Mouse (Mus musculus): ENCODE measurements around the gene Lamc1. TPM values are rescaled to one million over a fixed set of nuclear protein-coding genes. Genes with fewer than 3 reads are reported as not detected.
A peak's percentile ranks its signal among the peaks of the same experiment; 100 is the strongest.

Lamc1 gene
- polyA plus RNA-seq, 1 experiment from 2014 or later: 73.8 TPM

- WGBS: 64% methylated on average over 4 of the region's 4 CpGs
- H3K9ac ChIP-seq (ENCODE audit: low read length): peak overlapping the region; percentile 21; the same call in 1 of the 2 replicates
- no peak overlapping the region for H3K4me2 ChIP-seq (ENCODE audit: low read depth, low read length)
- no peak for ATAC-seq (replicated peaks; ENCODE audit: extremely low read depth, insufficient read depth, low FRiP score)
- peaks cover 58% of the 10 kb centered on the region for H3K4me1 ChIP-seq (ENCODE audit: control insufficient read depth, insufficient read depth, low read length)
- no peaks in the 10 kb centered on the region for H3K27me3 ChIP-seq (ENCODE audit: control insufficient read depth, insufficient read depth, low read length)
- H3K27ac ChIP-seq (ENCODE audit: low read length): peak overlapping the region; percentile 85
- no peak overlapping the region for H3K4me3 ChIP-seq (ENCODE audit: low read length)
- no peaks in the 10 kb centered on the region for H3K9me3 ChIP-seq (replicated peaks; ENCODE audit: control insufficient read depth, low read length)
- no peaks in the 10 kb centered on the region for H3K36me3 ChIP-seq (ENCODE audit: control insufficient read depth, insufficient read depth)
Measured at GRCm38 (mm10) chr1:153281483-153281882, 51.1 kb downstream of the Lamc1 start.

- Histone ChIP-seq H3K9ac (ENCODE audit: low read length) (peak overlapping the region; percentile 53; the same call in 1 of the 2 replicates), H3K9me3 (replicated peaks; ENCODE audit: control insufficient read depth, low read length) (no peaks in the 10 kb centered on the region), H3K4me1 (ENCODE audit: control insufficient read depth, insufficient read depth, low read length) (peaks cover 55% of the 10 kb centered on the region), H3K4me3 (ENCODE audit: low read length) (peak overlapping the region; percentile 35), H3K4me2 (ENCODE audit: low read depth, low read length) (peak overlapping the region; percentile 64), H3K27me3 (ENCODE audit: control insufficient read depth, insufficient read depth, low read length) (no peaks in the 10 kb centered on the region), H3K27ac (ENCODE audit: low read length) (peak overlapping the region; percentile 96), H3K36me3 (ENCODE audit: control insufficient read depth, insufficient read depth) (no peaks in the 10 kb centered on the region)
- WGBS: 12% methylated on average over 5 of the region's 5 CpGs
- ATAC-seq (replicated peaks; ENCODE audit: extremely low read depth, insufficient read depth, low FRiP score): peak; percentile 84
Measured at GRCm38 (mm10) chr1:153280411-153280810, 52.2 kb downstream of the Lamc1 start.

GRCm38 (mm10) chr1:153278028-153278613 lies 54.5 kb downstream of the Lamc1 start:
- 36% methylated on average over 9 of the region's 9 CpGs for WGBS
- no peak; the same call in 1 of the 2 replicates for ATAC-seq (replicated peaks; ENCODE audit: extremely low read depth, insufficient read depth, low FRiP score)

GRCm38 (mm10) chr1:153275466-153275865 lies 57.1 kb downstream of the Lamc1 start:
- peaks cover 56% of the 10 kb centered on the region for H3K4me1 ChIP-seq (ENCODE audit: control insufficient read depth, insufficient read depth, low read length)
- no peak overlapping the region for H3K4me3 ChIP-seq (ENCODE audit: low read length)
- H3K9me3 ChIP-seq (replicated peaks; ENCODE audit: control insufficient read depth, low read length): no peaks in the 10 kb centered on the region
- WGBS: 66% methylated on average over 5 of the region's 5 CpGs
- H3K36me3 ChIP-seq (ENCODE audit: control insufficient read depth, insufficient read depth): no peaks in the 10 kb centered on the region
- no peak overlapping the region for H3K9ac ChIP-seq (ENCODE audit: low read length)
- H3K27me3 ChIP-seq (ENCODE audit: control insufficient read depth, insufficient read depth, low read length): no peaks in the 10 kb centered on the region
- H3K27ac ChIP-seq (ENCODE audit: low read length): peak overlapping the region; percentile 52
- no peak for ATAC-seq (replicated peaks; ENCODE audit: extremely low read depth, insufficient read depth, low FRiP score)
- no peak overlapping the region for H3K4me2 ChIP-seq (ENCODE audit: low read depth, low read length)

More at GRCm38 (mm10) chr1:153278028-153278613, 54.5 kb downstream of the Lamc1 start:
- Histone ChIP-seq H3K4me3 (ENCODE audit: low read length) (no peak overlapping the region), H3K4me1 (ENCODE audit: control insufficient read depth, insufficient read depth, low read length) (peaks cover 66% of the 10 kb centered on the region), H3K9me3 (replicated peaks; ENCODE audit: control insufficient read depth, low read length) (no peaks in the 10 kb centered on the region), H3K9ac (ENCODE audit: low read length) (no peak overlapping the region), H3K36me3 (ENCODE audit: control insufficient read depth, insufficient read depth) (no peaks in the 10 kb centered on the region), H3K27ac (ENCODE audit: low read length) (peak overlapping the region; percentile 34), H3K27me3 (ENCODE audit: control insufficient read depth, insufficient read depth, low read length) (no peaks in the 10 kb centered on the region), H3K4me2 (ENCODE audit: low read depth, low read length) (no peak overlapping the region)

GRCm38 (mm10) chr1:153274611-153275010 lies 58.0 kb downstream of the Lamc1 start:
- no peaks in the 10 kb centered on the region for H3K9me3 ChIP-seq (replicated peaks; ENCODE audit: control insufficient read depth, low read length)
- H3K27ac ChIP-seq (ENCODE audit: low read length): peak overlapping the region; percentile 53
- peak; percentile 63 for ATAC-seq (replicated peaks; ENCODE audit: extremely low read depth, insufficient read depth, low FRiP score)
- H3K4me1 ChIP-seq (ENCODE audit: control insufficient read depth, insufficient read depth, low read length): peaks cover 54% of the 10 kb centered on the region
- H3K27me3 ChIP-seq (ENCODE audit: control insufficient read depth, insufficient read depth, low read length): no peaks in the 10 kb centered on the region
- no peaks in the 10 kb centered on the region for H3K36me3 ChIP-seq (ENCODE audit: control insufficient read depth, insufficient read depth)
- H3K4me2 ChIP-seq (ENCODE audit: low read depth, low read length): peak overlapping the region; percentile 48
- WGBS: 11% methylated on average over 6 of the region's 6 CpGs
- no peak overlapping the region for H3K9ac ChIP-seq (ENCODE audit: low read length)
- H3K4me3 ChIP-seq (ENCODE audit: low read length): no peak overlapping the region; the same call in 1 of the 2 replicates

- Histone ChIP-seq H3K27ac (ENCODE audit: low read length) (peak overlapping the region; percentile 83), H3K4me2 (ENCODE audit: low read depth, low read length) (peak overlapping the region; percentile 13; the same call in 1 of the 2 replicates), H3K4me3 (ENCODE audit: low read length) (no peak overlapping the region), H3K27me3 (ENCODE audit: control insufficient read depth, insufficient read depth, low read length) (no peaks in the 10 kb centered on the region), H3K9me3 (replicated peaks; ENCODE audit: control insufficient read depth, low read length) (no peaks in the 10 kb centered on the region), H3K4me1 (ENCODE audit: control insufficient read depth, insufficient read depth, low read length) (peaks cover 54% of the 10 kb centered on the region), H3K36me3 (ENCODE audit: control insufficient read depth, insufficient read depth) (no peaks in the 10 kb centered on the region), H3K9ac (ENCODE audit: low read length) (no peak overlapping the region)
- WGBS: 44% methylated on average over 8 of the region's 8 CpGs
- ATAC-seq (replicated peaks; ENCODE audit: extremely low read depth, insufficient read depth, low FRiP score): no peak
Measured at GRCm38 (mm10) chr1:153273657-153274056, 58.9 kb downstream of the Lamc1 start.

GRCm38 (mm10) chr1:153270827-153271226 lies 61.8 kb downstream of the Lamc1 start:
- Histone ChIP-seq H3K4me3 (ENCODE audit: low read length) (no peak overlapping the region), H3K4me1 (ENCODE audit: control insufficient read depth, insufficient read depth, low read length) (peaks cover 74% of the 10 kb centered on the region), H3K27ac (ENCODE audit: low read length) (no peak overlapping the region), H3K27me3 (ENCODE audit: control insufficient read depth, insufficient read depth, low read length) (no peaks in the 10 kb centered on the region), H3K4me2 (ENCODE audit: low read depth, low read length) (no peak overlapping the region), H3K9ac (ENCODE audit: low read length) (no peak overlapping the region), H3K9me3 (replicated peaks; ENCODE audit: control insufficient read depth, low read length) (no peaks in the 10 kb centered on the region), H3K36me3 (ENCODE audit: control insufficient read depth, insufficient read depth) (no peaks in the 10 kb centered on the region)
- 91% methylated on average over 15 of the region's 15 CpGs for WGBS
- ATAC-seq (replicated peaks; ENCODE audit: extremely low read depth, insufficient read depth, low FRiP score): no peak

- H3K27me3 ChIP-seq (ENCODE audit: control insufficient read depth, insufficient read depth, low read length): no peaks in the 10 kb centered on the region
- 81% methylated on average over 6 of the region's 6 CpGs for WGBS
- 0 out of 2 replicates have a peak overlapping the region, but pooled peaks have one; percentile 14 for H3K27ac ChIP-seq (ENCODE audit: low read length)
- H3K4me2 ChIP-seq (ENCODE audit: low read depth, low read length): no peak overlapping the region
- no peaks in the 10 kb centered on the region for H3K36me3 ChIP-seq (ENCODE audit: control insufficient read depth, insufficient read depth)
- no peaks in the 10 kb centered on the region for H3K9me3 ChIP-seq (replicated peaks; ENCODE audit: control insufficient read depth, low read length)
- H3K4me1 ChIP-seq (ENCODE audit: control insufficient read depth, insufficient read depth, low read length): peaks cover 74% of the 10 kb centered on the region
- ATAC-seq (replicated peaks; ENCODE audit: extremely low read depth, insufficient read depth, low FRiP score): no peak
- H3K4me3 ChIP-seq (ENCODE audit: low read length): no peak overlapping the region
- H3K9ac ChIP-seq (ENCODE audit: low read length): no peak overlapping the region
Measured at GRCm38 (mm10) chr1:153269681-153270080, 62.9 kb downstream of the Lamc1 start.

GRCm38 (mm10) chr1:153268806-153269309 lies 63.7 kb downstream of the Lamc1 start:
- no peak overlapping the region for H3K9ac ChIP-seq (ENCODE audit: low read length)
- peak overlapping the region; percentile 75 for H3K27ac ChIP-seq (ENCODE audit: low read length)
- no peaks in the 10 kb centered on the region for H3K9me3 ChIP-seq (replicated peaks; ENCODE audit: control insufficient read depth, low read length)
- no peaks in the 10 kb centered on the region for H3K36me3 ChIP-seq (ENCODE audit: control insufficient read depth, insufficient read depth)
- H3K4me2 ChIP-seq (ENCODE audit: low read depth, low read length): no peak overlapping the region
- no peak for ATAC-seq (replicated peaks; ENCODE audit: extremely low read depth, insufficient read depth, low FRiP score)
- H3K4me1 ChIP-seq (ENCODE audit: control insufficient read depth, insufficient read depth, low read length): peaks cover 77% of the 10 kb centered on the region
- no peaks in the 10 kb centered on the region for H3K27me3 ChIP-seq (ENCODE audit: control insufficient read depth, insufficient read depth, low read length)
- no peak overlapping the region for H3K4me3 ChIP-seq (ENCODE audit: low read length)
- WGBS: 74% methylated on average over 6 of the region's 6 CpGs
